Mouse (Mus musculus): ENCODE measurements at regions not wholly inside any gene's neighbourhood (a gene's known extent, or its start where the extent isn't known, plus 50 kb on each side); places are given as distances from the start of the nearest gene placed in this dataset.

- no peak overlapping the region for H3K27ac ChIP-seq (ENCODE audit: low read depth, low read length)
- H3K4me2 ChIP-seq (ENCODE audit: low read depth, low read length): no peak overlapping the region
- no peak for ATAC-seq (ENCODE audit: low read depth)
- no peak overlapping the region for H3K9ac ChIP-seq (replicated peaks; ENCODE audit: low read depth, low read length)
- no peaks in the 10 kb centered on the region for H3K27me3 ChIP-seq (ENCODE audit: control insufficient read depth, insufficient read depth, low read length)
- H3K36me3 ChIP-seq (ENCODE audit: control insufficient read depth, insufficient read depth, low read length): no peaks in the 10 kb centered on the region
- H3K4me1 ChIP-seq (ENCODE audit: control insufficient read depth, insufficient read depth, low read length): no peaks in the 10 kb centered on the region
- H3K9me3 ChIP-seq (ENCODE audit: control insufficient read depth, low read length): no peaks in the 10 kb centered on the region
- WGBS: 95% methylated on average over 3 of the region's 3 CpGs
- no peak overlapping the region for H3K4me3 ChIP-seq (ENCODE audit: low read depth, low read length)
These were observed 452.8 kb upstream of the Id2 start for GRCm38 (mm10) chr12:25549735-25550134.

GRCm38 (mm10) chr12:25544253-25544652 is 447.3 kb upstream of the Id2 start:
- no peak for ATAC-seq (ENCODE audit: low read depth)
- Histone ChIP-seq H3K4me3 (ENCODE audit: low read depth, low read length) (no peak overlapping the region), H3K9me3 (ENCODE audit: control insufficient read depth, low read length) (no peaks in the 10 kb centered on the region), H3K27me3 (ENCODE audit: control insufficient read depth, insufficient read depth, low read length) (no peaks in the 10 kb centered on the region), H3K4me1 (ENCODE audit: control insufficient read depth, insufficient read depth, low read length) (no peaks in the 10 kb centered on the region), H3K27ac (ENCODE audit: low read depth, low read length) (no peak overlapping the region), H3K4me2 (ENCODE audit: low read depth, low read length) (no peak overlapping the region), H3K9ac (replicated peaks; ENCODE audit: low read depth, low read length) (no peak overlapping the region), H3K36me3 (ENCODE audit: control insufficient read depth, insufficient read depth, low read length) (no peaks in the 10 kb centered on the region)
- WGBS: 41% methylated on average over 6 of the region's 6 CpGs

GRCm38 (mm10) chr12:25534620-25534950 is 437.6 kb upstream of the Id2 start:
- WGBS: 59% methylated on average over 5 of the region's 5 CpGs
- H3K36me3 ChIP-seq (ENCODE audit: control insufficient read depth, insufficient read depth, low read length): no peaks in the 10 kb centered on the region

GRCm38 (mm10) chr12:25533709-25534619 is 437.0 kb upstream of the Id2 start:
- no peak for ATAC-seq (ENCODE audit: low read depth)
- Histone ChIP-seq H3K27me3 (ENCODE audit: control insufficient read depth, insufficient read depth, low read length) (no peaks in the 10 kb centered on the region), H3K9ac (replicated peaks; ENCODE audit: low read depth, low read length) (no peak overlapping the region), H3K36me3 (ENCODE audit: control insufficient read depth, insufficient read depth, low read length) (no peaks in the 10 kb centered on the region), H3K9me3 (ENCODE audit: control insufficient read depth, low read length) (no peaks in the 10 kb centered on the region), H3K4me2 (ENCODE audit: low read depth, low read length) (no peak overlapping the region), H3K4me3 (ENCODE audit: low read depth, low read length) (no peak overlapping the region), H3K27ac (ENCODE audit: low read depth, low read length) (no peak overlapping the region), H3K4me1 (ENCODE audit: control insufficient read depth, insufficient read depth, low read length) (no peaks in the 10 kb centered on the region)
- 86% methylated on average over 10 of the region's 10 CpGs for WGBS

More at GRCm38 (mm10) chr12:25534620-25534950, 437.6 kb upstream of the Id2 start:
- ATAC-seq (ENCODE audit: low read depth): no peak
- H3K4me1 ChIP-seq (ENCODE audit: control insufficient read depth, insufficient read depth, low read length): no peaks in the 10 kb centered on the region
- H3K9me3 ChIP-seq (ENCODE audit: control insufficient read depth, low read length): no peaks in the 10 kb centered on the region
- no peak overlapping the region for H3K4me2 ChIP-seq (ENCODE audit: low read depth, low read length)
- no peak overlapping the region for H3K27ac ChIP-seq (ENCODE audit: low read depth, low read length)
- H3K27me3 ChIP-seq (ENCODE audit: control insufficient read depth, insufficient read depth, low read length): no peaks in the 10 kb centered on the region
- no peak overlapping the region for H3K9ac ChIP-seq (replicated peaks; ENCODE audit: low read depth, low read length)
- H3K4me3 ChIP-seq (ENCODE audit: low read depth, low read length): no peak overlapping the region

GRCm38 (mm10) chr12:25530483-25530882 is 433.5 kb upstream of the Id2 start:
- WGBS: 86% methylated on average over 3 of the region's 3 CpGs
- H3K9me3 ChIP-seq (ENCODE audit: control insufficient read depth, low read length): no peaks in the 10 kb centered on the region
- H3K4me2 ChIP-seq (ENCODE audit: low read depth, low read length): no peak overlapping the region
- H3K4me3 ChIP-seq (ENCODE audit: low read depth, low read length): no peak overlapping the region
- H3K27me3 ChIP-seq (ENCODE audit: control insufficient read depth, insufficient read depth, low read length): no peaks in the 10 kb centered on the region
- H3K36me3 ChIP-seq (ENCODE audit: control insufficient read depth, insufficient read depth, low read length): no peaks in the 10 kb centered on the region
- no peak overlapping the region for H3K27ac ChIP-seq (ENCODE audit: low read depth, low read length)
- no peak overlapping the region for H3K9ac ChIP-seq (replicated peaks; ENCODE audit: low read depth, low read length)
- ATAC-seq (ENCODE audit: low read depth): no peak
- no peaks in the 10 kb centered on the region for H3K4me1 ChIP-seq (ENCODE audit: control insufficient read depth, insufficient read depth, low read length)

GRCm38 (mm10) chr12:25529537-25529936 is 432.6 kb upstream of the Id2 start:
- no peak overlapping the region for H3K4me3 ChIP-seq (ENCODE audit: low read depth, low read length)
- H3K9ac ChIP-seq (replicated peaks; ENCODE audit: low read depth, low read length): no peak overlapping the region
- no peaks in the 10 kb centered on the region for H3K36me3 ChIP-seq (ENCODE audit: control insufficient read depth, insufficient read depth, low read length)
- no peaks in the 10 kb centered on the region for H3K27me3 ChIP-seq (ENCODE audit: control insufficient read depth, insufficient read depth, low read length)
- H3K4me1 ChIP-seq (ENCODE audit: control insufficient read depth, insufficient read depth, low read length): no peaks in the 10 kb centered on the region
- no peak for ATAC-seq (ENCODE audit: low read depth)
- H3K27ac ChIP-seq (ENCODE audit: low read depth, low read length): no peak overlapping the region
- 96% methylated on average over 3 of the region's 3 CpGs for WGBS
- no peaks in the 10 kb centered on the region for H3K9me3 ChIP-seq (ENCODE audit: control insufficient read depth, low read length)
- H3K4me2 ChIP-seq (ENCODE audit: low read depth, low read length): no peak overlapping the region

GRCm38 (mm10) chr12:25526639-25527038 is 429.7 kb upstream of the Id2 start:
- Histone ChIP-seq H3K9ac (replicated peaks; ENCODE audit: low read depth, low read length) (no peak overlapping the region), H3K4me2 (ENCODE audit: low read depth, low read length) (no peak overlapping the region), H3K27ac (ENCODE audit: low read depth, low read length) (no peak overlapping the region), H3K27me3 (ENCODE audit: control insufficient read depth, insufficient read depth, low read length) (no peaks in the 10 kb centered on the region), H3K9me3 (ENCODE audit: control insufficient read depth, low read length) (no peaks in the 10 kb centered on the region), H3K4me1 (ENCODE audit: control insufficient read depth, insufficient read depth, low read length) (no peaks in the 10 kb centered on the region), H3K36me3 (ENCODE audit: control insufficient read depth, insufficient read depth, low read length) (no peaks in the 10 kb centered on the region), H3K4me3 (ENCODE audit: low read depth, low read length) (no peak overlapping the region)
- no peak for ATAC-seq (ENCODE audit: low read depth)
- WGBS: 91% methylated on average over 11 of the region's 11 CpGs

- H3K27ac ChIP-seq (ENCODE audit: low read depth, low read length): no peak overlapping the region
- no peaks in the 10 kb centered on the region for H3K36me3 ChIP-seq (ENCODE audit: control insufficient read depth, insufficient read depth, low read length)
- H3K4me3 ChIP-seq (ENCODE audit: low read depth, low read length): no peak overlapping the region
- 88% methylated on average over 2 of the region's 2 CpGs for WGBS
- H3K4me1 ChIP-seq (ENCODE audit: control insufficient read depth, insufficient read depth, low read length): no peaks in the 10 kb centered on the region
- H3K9ac ChIP-seq (replicated peaks; ENCODE audit: low read depth, low read length): no peak overlapping the region
- no peaks in the 10 kb centered on the region for H3K27me3 ChIP-seq (ENCODE audit: control insufficient read depth, insufficient read depth, low read length)
- H3K4me2 ChIP-seq (ENCODE audit: low read depth, low read length): no peak overlapping the region
- no peak for ATAC-seq (ENCODE audit: low read depth)
- no peaks in the 10 kb centered on the region for H3K9me3 ChIP-seq (ENCODE audit: control insufficient read depth, low read length)
These were observed 419.8 kb upstream of the Id2 start for GRCm38 (mm10) chr12:25516738-25517137.

GRCm38 (mm10) chr12:25513679-25514078 is 416.7 kb upstream of the Id2 start:
- ATAC-seq (ENCODE audit: low read depth): no peak
- Histone ChIP-seq H3K4me1 (ENCODE audit: control insufficient read depth, insufficient read depth, low read length) (no peaks in the 10 kb centered on the region), H3K9ac (replicated peaks; ENCODE audit: low read depth, low read length) (no peak overlapping the region), H3K36me3 (ENCODE audit: control insufficient read depth, insufficient read depth, low read length) (no peaks in the 10 kb centered on the region), H3K4me3 (ENCODE audit: low read depth, low read length) (no peak overlapping the region), H3K4me2 (ENCODE audit: low read depth, low read length) (no peak overlapping the region), H3K27me3 (ENCODE audit: control insufficient read depth, insufficient read depth, low read length) (no peaks in the 10 kb centered on the region), H3K27ac (ENCODE audit: low read depth, low read length) (no peak overlapping the region), H3K9me3 (ENCODE audit: control insufficient read depth, low read length) (no peaks in the 10 kb centered on the region)
